Mouse (Mus musculus): ENCODE results near the gene Gm26938.

The Gm26938 gene

GRCm38 (mm10) chr5:139793338-139794089 is 32.7 kb downstream of the Gm26938 start:
- no peak for DNase-seq

GRCm38 (mm10) chr5:139792966-139793337 is 33.3 kb downstream of the Gm26938 start:
- DNase-seq: no peak

- DNase-seq: no peak
These were observed 33.9 kb downstream of the Gm26938 start for GRCm38 (mm10) chr5:139792159-139792775.

DNA sequence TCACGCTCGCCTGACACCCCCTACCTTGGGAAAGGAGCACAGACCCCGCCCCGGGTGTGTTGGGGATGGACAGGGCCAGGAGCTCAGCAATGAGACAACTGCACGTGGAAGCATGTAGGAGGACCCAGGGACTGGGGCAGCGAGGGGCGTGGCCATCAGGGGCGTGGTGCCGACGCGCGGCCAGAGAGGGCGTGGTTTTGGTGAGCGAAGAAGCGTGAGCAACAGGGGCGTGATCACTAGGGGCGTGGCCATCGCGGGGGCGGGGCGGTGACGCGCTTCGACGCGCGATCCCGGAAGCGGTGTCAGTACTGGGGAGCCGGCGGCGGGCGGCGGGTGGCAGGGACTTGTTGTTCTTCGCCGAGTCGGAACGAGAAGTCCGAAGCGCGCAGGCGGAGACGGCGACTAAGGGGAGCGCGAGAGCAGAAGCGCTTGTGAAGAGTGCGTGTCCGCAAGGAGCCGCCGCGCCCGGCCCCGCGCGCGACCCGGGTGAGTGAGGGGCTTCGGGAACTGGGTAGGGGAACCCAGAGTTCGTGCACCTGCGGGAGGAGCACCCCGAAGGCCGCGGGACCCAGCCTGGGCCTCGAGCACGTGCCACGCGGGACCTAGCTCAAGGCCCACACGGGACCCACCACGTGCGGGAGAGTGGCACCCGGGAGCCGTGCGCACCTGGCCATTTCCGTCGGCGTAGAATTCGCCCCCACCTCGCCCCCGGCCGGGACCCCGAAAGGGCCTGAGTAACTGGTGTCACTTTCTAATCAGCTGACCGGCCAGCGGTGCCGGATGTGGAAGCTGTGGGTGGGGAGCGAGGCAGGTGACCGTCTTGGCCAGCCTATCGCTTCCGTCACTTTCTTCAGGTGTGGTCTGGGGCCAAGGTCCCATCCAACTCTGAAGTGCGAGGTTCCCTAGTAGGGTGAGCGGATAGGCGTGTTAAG is 34.7 kb downstream of the Gm26938 start, which contains the start of gene Mafk:
Mafk (plus strand) TSS at position 287 of the 932 bp plus-strand sequence.
- DNase-seq: peak; percentile 89

DNA sequence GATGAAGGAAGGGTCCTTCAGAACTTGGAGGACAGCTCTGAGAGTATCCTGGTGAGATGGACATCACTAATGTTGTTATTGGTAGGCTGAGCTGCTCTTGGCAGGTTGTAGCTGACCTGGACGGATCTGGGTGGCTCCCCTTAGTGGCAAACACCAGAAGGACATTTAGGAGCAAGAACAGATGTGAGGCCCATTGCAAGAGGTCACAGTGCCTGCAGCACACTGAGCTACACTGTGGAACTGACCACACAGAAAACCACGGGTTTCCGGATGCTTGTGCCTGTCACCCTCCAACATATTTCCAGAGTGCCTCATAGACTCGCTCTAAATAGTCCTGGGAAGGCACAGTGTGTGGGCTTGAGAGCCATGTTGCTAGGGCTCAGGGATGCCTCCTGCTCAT is 36.7 kb downstream of the Gm26938 start:
- no peak for DNase-seq

DNA sequence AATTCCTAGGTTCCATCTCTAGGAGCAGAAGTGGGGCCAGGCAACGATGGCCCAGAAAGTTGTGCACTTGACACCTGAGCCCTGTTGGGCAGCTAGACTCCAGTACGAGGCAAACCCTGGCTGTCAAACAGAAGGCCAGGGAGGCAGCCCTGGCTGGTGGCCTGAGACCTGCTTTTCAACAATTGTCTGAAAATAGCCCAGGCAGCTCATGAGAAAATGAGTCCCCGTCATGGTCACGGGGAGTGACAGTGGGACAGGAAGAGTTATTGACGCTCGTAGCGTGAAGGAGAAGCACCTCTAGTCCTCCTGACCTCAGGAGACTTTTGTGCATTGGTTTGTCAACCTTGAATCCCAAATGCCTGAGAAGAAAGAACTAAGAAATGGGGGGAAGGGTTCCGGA is 44.8 kb downstream of the Gm26938 start:
- DNase-seq: no peak

GRCm38 (mm10) chr5:139776966-139777365 is 49.2 kb downstream of the Gm26938 start:
- DNase-seq: no peak

GRCm38 (mm10) chr5:139775216-139775926 is 50.8 kb downstream of the Gm26938 start, which contains the start of gene Ints1:
Gene Ints1 (minus strand): TSS chr5:139775674.
- peak; percentile 99 for DNase-seq

- no peak for DNase-seq
These were observed 58.0 kb downstream of the Gm26938 start for GRCm38 (mm10) chr5:139768216-139768615.

DNA sequence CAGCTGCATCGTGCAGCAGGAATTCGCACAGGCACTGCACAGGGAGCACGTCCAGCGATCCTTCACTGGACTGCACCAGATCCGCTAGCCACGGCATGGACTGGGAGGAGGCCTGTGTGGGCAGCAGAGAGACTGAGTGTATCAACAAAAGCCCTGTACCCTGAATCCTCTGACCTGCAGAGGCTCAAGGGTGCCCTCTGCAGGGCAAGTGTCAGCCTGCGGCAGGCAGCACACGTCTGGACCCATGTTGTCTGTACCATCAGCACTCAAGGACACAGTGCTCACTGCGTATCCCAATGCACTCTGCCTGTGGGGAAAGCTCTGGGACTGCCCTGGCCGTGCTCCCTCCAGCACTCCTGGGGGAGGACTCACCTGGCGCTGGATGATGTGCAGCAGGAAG is 61.9 kb downstream of the Gm26938 start:
- no peak for DNase-seq

GRCm38 (mm10) chr5:139758096-139758495 is 68.1 kb downstream of the Gm26938 start:
- DNase-seq: no peak

Data from right cerebral cortex, postnatal 4 days (tissue).